Comparison of ENCODE assay signal across 12 mouse cellular contexts in the genomic region with DNA sequence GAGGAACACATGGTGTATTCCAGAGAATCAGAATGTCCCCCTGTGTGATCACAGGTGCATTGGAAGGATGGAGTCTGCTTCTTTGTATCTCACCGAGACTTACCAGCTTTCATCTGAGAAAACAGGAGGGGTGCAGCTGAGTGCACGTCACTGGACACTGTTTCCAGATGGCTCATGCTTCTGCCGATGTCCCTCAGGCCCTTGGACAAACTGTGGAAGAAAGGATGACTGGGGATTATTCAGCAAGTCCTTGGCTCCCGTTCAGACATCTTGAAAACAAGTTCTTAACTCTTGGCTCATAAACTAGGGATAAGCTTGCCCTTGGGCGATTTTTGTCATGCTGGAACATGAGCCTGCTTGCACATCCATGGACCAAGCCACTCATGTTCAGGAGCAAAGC. TPM values are rescaled to one million over a fixed set of nuclear protein-coding genes. Genes with fewer than 3 reads are reported as not detected.
DNase-seq lines count a peak whose midpoint lies in the region; ATAC-seq and TF ChIP-seq lines count a peak whose summit lies in the region.
"Had no signal": no experiment of that assay in that cellular context is flagged by ENCODE, and none has a peak within 500 bp of the region (broad histone marks: within the 10 kb centered on the region; RNA-seq: fewer than 3 reads in every experiment).

No protein-coding gene starts in this region.

- TF ChIP-seq POLR2A in brain, embryonic 14.5 days (IDR thresholded peaks at IDR 0.05; ENCODE audit: borderline replicate concordance, extremely low read depth, insufficient read depth, insufficient read length, poor library complexity, severe bottlenecking): no peak

- no peaks in the 10 kb centered on the region for H3K36me3 ChIP-seq in kidney, postnatal 0 days (ENCODE audit: insufficient read depth, low read length)
- H3K36me3 ChIP-seq in kidney, embryonic 15.5 days: no peaks in the 10 kb centered on the region
- H3K36me3 ChIP-seq: limb, embryonic 12.5 days had no signal

- no peak for ATAC-seq in kidney, postnatal 0 days (replicated peaks; ENCODE audit: low FRiP score, low read depth)
- no peak for ATAC-seq in kidney, embryonic 15.5 days (replicated peaks; ENCODE audit: low FRiP score)
- no peak for ATAC-seq in activated CD4-positive, CD25-positive, alpha-beta regulatory T cell, adult 4 months
- ATAC-seq: intestine, postnatal 0 days had no signal

- H3K9ac ChIP-seq in kidney, postnatal 0 days (ENCODE audit: low read depth, low read length): no peak overlapping the region
- no peak overlapping the region for H3K9ac ChIP-seq in kidney, embryonic 15.5 days
- H3K9ac ChIP-seq: limb, embryonic 12.5 days had no signal

- H3K4me1 ChIP-seq in kidney, postnatal 0 days (replicated peaks; ENCODE audit: insufficient read depth, low read length): no peaks in the 10 kb centered on the region
- H3K4me1 ChIP-seq in kidney, embryonic 15.5 days: no peaks in the 10 kb centered on the region
- H3K4me1 ChIP-seq: limb, embryonic 12.5 days had no signal

- H3K27ac ChIP-seq in kidney, postnatal 0 days: no peak overlapping the region
- no peak overlapping the region for H3K27ac ChIP-seq in kidney, embryonic 15.5 days
- H3K27ac ChIP-seq: limb, embryonic 12.5 days had no signal

- TF ChIP-seq CTCF in kidney, postnatal 0 days (IDR thresholded peaks at IDR 0.05; ENCODE audit: low read depth): no peak
- TF ChIP-seq CTCF in brain, embryonic 14.5 days (IDR thresholded peaks at IDR 0.05; ENCODE audit: borderline replicate concordance, extremely low read depth, insufficient read depth, insufficient read length): no peak

- no peaks in the 10 kb centered on the region for H3K9me3 ChIP-seq in kidney, postnatal 0 days (replicated peaks; ENCODE audit: low read length)
- 0 out of 2 replicates have a peak, but pooled peaks cover 5% of the 10 kb centered on the region for H3K9me3 ChIP-seq in kidney, embryonic 15.5 days (replicated peaks)

- H3K27me3 ChIP-seq in kidney, postnatal 0 days (ENCODE audit: insufficient read depth, low read length): no peaks in the 10 kb centered on the region
- no peaks in the 10 kb centered on the region for H3K27me3 ChIP-seq in kidney, embryonic 15.5 days
- H3K27me3 ChIP-seq: limb, embryonic 12.5 days had no signal

- DNase-seq in adrenal gland, adult (ENCODE audit: inconsistent age in 2 of 2, low spot score in 1 of 2): peak; percentile 33 to 67
- no peak for DNase-seq in adrenal gland, adult 8-10 months
- DNase-seq in kidney, postnatal 0 days (ENCODE audit: low spot score): peak; percentile 43
- peak; percentile 71 for DNase-seq in brain, embryonic 14.5 days (ENCODE audit: low read depth)
- DNase-seq in heart, postnatal 4 days: peak; percentile 49
- DNase-seq in right cerebral cortex, postnatal 36 days (ENCODE audit: low spot score in 2 of 2): no peak
- DNase-seq: cerebellum, adult 9-10 months had no signal

- no peak overlapping the region for H3K4me3 ChIP-seq in kidney, postnatal 0 days (replicated peaks; ENCODE audit: low read depth, low read length)
- no peak overlapping the region for H3K4me3 ChIP-seq in kidney, embryonic 15.5 days (replicated peaks)
- H3K4me3 ChIP-seq: limb, embryonic 12.5 days had no signal

- no peak overlapping the region for H3K4me2 ChIP-seq in kidney, postnatal 0 days (ENCODE audit: low read length)
- no peak overlapping the region for H3K4me2 ChIP-seq in kidney, embryonic 15.5 days
- H3K4me2 ChIP-seq: limb, embryonic 12.5 days had no signal

- 51% methylated on average over 5 of the region's 5 CpGs for WGBS in kidney, postnatal 0 days
- WGBS in kidney, embryonic 15.5 days: 63% methylated on average over 5 of the region's 5 CpGs

RNA-seq across cellular contexts. Expression of a gene that starts 8.2 kb away (rescaled TPM):
- 10 to 100 TPM in 2 of 4 experiments, 1 to 10 TPM in 2; 2.7 to 16.1 (median 9.2) TPM for total RNA-seq in adrenal gland, adult 8-10 months (2022)
- 0.24 and 0.31 TPM in 2 replicates for polyA plus RNA-seq in kidney, postnatal 0 days (2015; fragmentation: Nextera tagmentation; extraction: Ambion mirVana)
- 0.48 and 0.62 TPM in 2 replicates for polyA plus RNA-seq in kidney, embryonic 15.5 days (2015; fragmentation: Nextera tagmentation; extraction: Ambion mirVana)
- polyA plus RNA-seq in brain, embryonic 14.5 days (2012; rRNA removed): 2.0 and 3.5 TPM in 2 replicates
- 10 to 100 TPM; 14.8 to 14.9 TPM for total RNA-seq in heart, postnatal 4 days (2021)
- polyA plus RNA-seq in activated CD4-positive, CD25-positive, alpha-beta regulatory T cell, adult 4 months (2017; shearing (Covaris generic)): 1 to 10 TPM; 1.2 to 1.6 TPM
- total RNA-seq: monocyte, adult 5-6 weeks had no signal

RNA-seq across cellular contexts. Expression of a gene that starts 36.1 kb away (rescaled TPM):
- total RNA-seq in adrenal gland, adult 8-10 months (2022): not detected
- 0.14 and 0.23 TPM in 2 replicates for polyA plus RNA-seq in kidney, postnatal 0 days (2015; fragmentation: Nextera tagmentation; extraction: Ambion mirVana)
- polyA plus RNA-seq in kidney, embryonic 15.5 days (2015; fragmentation: Nextera tagmentation; extraction: Ambion mirVana): 0.26 TPM in 1 of 2 replicates, not detected in the other
- 1.4 TPM in 2 replicates for polyA plus RNA-seq in brain, embryonic 14.5 days (2012; rRNA removed)
- total RNA-seq in heart, postnatal 4 days (2021): under 1 TPM in 1 of 2 experiments, not detected in 1; 0.60 TPM
- polyA plus RNA-seq in activated CD4-positive, CD25-positive, alpha-beta regulatory T cell, adult 4 months (2017; shearing (Covaris generic)): not detected
- total RNA-seq: monocyte, adult 5-6 weeks had no signal

Comparison
In these comparisons a context has a peak if more than half of its experiments do, and no peak if none do; other contexts are left out.
1. DNase-seq: peak in adrenal gland, adult (2 of 2), kidney, postnatal 0 days (single experiment), brain, embryonic 14.5 days (single experiment) and heart, postnatal 4 days (single experiment); none in adrenal gland, adult 8-10 months (single experiment) and right cerebral cortex, postnatal 36 days (0 of 2).